Mouse (Mus musculus) embryonic fibroblast, embryonic 13.5 days (primary cell): ENCODE results near the gene Stat3.

Experiments
- CTCF ChIP-seq: IDR thresholded peaks from 2 replicates; pipeline ENCODE4 v1.5.1; 2011; ENCODE audit warnings: mild to moderate bottlenecking, control low read depth, low read length, moderate library complexity, borderline replicate concordance; ENCODE audit not compliant: insufficient read depth
- POLR2A ChIP-seq: IDR thresholded peaks from 2 replicates; pipeline ENCODE4 v1.6.1; 2011; ENCODE audit warnings: low read depth, mild to moderate bottlenecking, control low read depth, low read length, moderate library complexity

GRCm38 (mm10) chr11:100931254-100931921, 8.0 kb downstream of the Stat3 start:
- TF ChIP-seq POLR2A = no peak
- TF ChIP-seq CTCF = no peak
